Mouse (Mus musculus) kidney, adult 18-20 months (tissue): ENCODE results near the gene Nrn1.

Source experiments
- DNase-seq: peaks from one replicate; pipeline ENCODE4 v3.0.0; 2021

Gene Nrn1

DNA sequence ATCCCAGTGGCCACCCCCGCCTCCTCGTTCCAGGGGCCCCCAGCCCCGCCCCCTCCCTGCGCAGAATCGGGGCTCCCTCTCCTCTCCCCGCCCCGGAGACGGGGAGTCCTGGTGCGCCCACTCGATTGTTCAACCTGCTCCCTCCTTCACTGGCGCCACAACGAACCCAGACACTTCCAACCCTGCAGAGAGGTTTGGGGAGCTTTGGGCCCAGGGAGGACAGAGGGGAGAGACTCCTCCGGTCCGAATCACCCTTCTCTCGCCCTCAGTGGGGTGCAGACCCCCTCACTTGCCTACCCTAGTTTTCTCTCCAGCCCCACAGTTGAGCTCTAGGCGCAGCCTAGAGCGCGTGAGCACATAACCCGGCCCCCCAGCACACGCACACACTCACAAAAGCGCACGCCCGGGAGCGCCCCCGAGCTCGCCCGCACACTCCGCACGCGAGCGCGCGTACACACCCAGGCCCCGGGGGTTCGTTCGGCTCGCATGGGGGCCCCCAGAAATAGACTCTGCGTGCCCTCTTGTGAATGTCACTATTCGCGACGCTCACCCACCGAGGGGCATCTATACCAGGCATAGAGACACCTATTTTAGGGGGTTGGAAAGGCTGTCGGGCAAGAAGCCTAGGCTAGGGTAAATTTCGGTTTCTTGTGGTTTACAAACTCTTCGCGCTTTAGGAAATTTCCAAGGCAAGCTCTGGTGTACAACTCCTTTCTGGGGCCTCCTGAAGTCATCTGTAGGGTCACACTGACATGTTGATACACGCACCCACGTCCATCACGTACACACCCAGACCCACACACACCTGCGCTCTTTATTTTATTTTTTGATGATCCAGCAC, at the start of gene Nrn1:
TSS of gene Nrn1 (minus strand) at position 401 of the 841 bp plus-strand sequence.
- DNase-seq, result no peak

DNA sequence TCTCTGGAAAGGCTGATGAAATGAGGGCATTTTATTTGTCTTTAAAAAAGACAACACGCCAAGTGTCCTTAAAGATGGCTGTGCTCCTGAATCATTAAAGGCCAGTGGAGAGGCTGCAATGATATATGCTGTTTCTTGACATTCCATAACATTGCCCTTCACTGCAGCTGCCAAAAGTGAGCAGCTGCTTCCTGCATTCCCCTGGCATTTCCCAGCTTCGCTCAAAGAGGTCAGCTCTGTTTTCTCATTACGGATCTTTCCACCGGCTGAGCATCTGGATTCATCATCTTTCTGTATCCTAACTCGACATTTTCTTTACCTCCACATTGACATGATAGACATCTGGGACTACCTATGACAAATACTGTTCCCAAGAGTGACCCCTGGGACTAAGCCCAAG, 44.7 kb upstream of the Nrn1 start:
- no peak for DNase-seq

DNA sequence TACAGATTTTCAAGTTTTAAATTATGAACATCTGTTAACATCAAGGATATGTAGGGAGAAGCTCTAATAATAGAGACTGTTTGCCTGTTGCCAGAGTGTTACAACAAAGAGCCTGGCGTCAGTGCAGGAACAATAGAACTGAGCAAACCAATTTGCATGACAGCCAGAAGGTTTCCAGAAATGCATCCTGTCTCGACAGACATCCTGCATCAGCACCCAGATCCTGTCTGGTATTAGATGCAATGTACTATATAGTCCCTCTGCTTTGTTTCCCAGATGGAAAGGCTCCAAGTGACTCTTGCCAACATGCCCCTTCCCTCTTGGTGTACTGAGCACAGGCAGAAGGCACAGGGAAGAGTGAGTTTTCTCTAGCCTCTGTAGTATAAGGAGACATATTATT, 31.9 kb upstream of the Nrn1 start:
- DNase-seq, result no peak

DNA sequence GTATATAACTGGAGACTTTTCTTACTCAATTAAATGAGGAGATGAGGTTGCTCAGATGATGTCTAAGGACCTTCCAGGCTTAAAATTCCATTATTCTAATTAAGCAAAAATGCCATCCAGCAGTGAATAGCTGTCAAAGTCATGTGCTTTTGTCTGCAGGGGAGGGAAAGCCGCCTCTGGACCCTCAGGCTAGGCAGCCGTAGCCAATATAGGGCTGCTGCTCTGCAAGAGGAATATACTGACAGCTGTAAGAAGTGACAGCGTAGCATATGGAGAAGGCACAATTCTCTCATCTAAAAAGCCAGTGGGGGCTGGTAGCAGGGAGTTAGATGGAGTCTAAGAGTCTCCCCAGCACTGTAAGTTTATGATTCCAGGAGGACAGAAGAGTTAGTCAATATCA, 16.9 kb upstream of the Nrn1 start:
- no peak for DNase-seq

DNA sequence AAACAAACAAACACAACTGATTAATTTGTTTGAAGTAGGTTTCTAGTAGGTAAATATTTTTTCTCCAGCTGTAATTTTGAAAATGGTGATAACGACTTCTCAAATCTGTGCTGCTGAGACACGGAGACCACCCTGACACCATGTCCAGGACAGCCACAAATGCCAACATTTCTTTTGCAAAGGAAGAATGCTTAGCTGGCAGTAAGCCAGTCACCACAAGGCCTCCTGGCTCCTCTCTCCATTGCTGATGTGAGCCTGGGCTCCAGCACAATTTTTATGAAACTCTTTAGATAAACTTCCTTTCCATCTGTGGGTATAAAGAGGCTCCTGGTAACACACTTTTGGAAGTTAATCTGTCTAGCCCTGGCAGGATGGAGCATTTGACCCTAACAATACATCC, 15.1 kb upstream of the Nrn1 start:
- DNase-seq, result no peak

DNA sequence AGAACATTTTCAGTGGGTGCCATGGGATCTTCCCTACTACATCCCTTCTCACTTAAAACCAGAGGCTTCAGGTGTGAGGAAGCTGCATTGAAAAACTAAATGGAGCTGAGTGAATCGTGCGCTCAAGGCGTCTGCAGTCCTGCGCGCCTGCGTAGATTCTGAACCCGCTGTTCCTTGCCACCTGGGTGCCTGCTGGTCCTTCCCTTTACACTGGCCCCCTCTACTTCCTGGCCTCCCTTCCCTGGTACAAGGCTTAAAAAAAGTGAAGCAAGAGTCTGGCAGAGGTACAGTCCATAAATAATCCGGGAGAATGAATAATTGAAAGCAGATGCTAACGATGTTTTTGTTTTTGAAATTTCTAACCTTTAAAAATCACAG, 1.7 kb upstream of the Nrn1 start:
- DNase-seq, result no peak

DNA sequence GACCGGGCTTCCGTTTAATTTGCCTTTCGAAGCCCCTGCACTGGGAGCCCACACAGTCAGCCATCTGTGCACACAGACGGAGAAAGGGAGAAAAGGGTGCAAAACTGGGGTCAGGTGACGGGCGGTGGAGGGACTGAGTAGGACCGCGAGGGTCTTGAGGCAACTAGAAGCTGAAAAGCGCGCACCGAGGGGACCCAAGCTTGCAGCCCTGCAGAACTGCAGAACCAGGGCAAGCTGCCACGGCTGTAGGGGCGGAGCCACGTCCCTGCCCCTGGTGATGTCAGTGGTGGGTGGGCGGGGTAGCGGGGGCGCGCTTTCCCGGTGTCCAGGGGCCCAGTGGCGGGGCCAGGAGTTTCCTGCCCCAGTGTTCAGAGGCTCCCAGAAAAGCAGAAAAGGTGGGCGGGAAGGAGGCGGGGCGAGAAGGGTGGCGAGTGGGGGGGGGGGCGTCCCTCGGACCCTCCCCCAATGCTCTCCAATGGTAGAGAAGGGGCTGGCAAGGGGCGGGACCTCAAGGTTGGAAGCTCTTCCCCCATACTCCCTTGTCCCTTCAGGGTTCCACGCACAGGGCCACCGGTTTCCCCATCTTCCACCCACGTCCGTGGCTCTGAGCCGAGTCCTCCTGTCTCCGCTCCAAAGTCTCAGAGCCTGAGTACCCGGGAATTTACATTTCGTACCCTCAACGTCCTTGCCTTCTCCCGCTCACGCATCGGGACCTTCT, 1.1 kb upstream of the Nrn1 start:
- DNase-seq, result no peak

DNA sequence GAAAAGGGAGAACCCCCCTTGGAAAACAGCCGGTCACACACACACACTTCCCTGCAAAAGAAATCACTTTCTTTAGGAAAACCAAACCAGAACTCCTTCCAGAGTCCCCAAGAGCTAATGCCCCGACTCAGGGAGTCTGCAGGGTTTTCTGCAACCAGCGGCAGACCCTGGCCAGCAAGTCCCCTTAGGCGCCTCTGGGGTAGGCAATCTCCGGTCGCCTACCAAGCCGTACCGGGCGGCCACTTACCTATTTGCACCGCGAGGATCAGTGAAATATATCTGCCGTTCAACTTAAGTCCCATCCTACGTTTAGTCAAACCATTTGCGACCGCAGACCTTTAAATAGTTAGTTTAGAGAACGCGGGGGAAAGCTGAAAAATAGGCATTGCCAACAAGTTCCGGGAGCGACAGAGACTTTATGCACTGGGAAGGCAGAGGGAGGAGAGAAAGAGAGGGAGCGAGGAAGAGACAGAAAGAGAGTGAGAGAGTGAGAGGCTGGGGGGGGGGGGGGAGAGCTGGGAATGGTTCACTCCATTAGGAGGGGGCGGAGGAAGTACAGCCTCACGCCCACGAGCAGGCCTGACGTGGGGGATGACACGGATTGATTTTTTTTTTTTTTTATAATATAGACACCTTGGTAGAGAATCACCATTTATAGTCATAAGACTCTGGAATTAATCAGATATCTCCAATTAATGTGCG, 791 bp downstream of the Nrn1 start:
- DNase-seq, result no peak

DNA sequence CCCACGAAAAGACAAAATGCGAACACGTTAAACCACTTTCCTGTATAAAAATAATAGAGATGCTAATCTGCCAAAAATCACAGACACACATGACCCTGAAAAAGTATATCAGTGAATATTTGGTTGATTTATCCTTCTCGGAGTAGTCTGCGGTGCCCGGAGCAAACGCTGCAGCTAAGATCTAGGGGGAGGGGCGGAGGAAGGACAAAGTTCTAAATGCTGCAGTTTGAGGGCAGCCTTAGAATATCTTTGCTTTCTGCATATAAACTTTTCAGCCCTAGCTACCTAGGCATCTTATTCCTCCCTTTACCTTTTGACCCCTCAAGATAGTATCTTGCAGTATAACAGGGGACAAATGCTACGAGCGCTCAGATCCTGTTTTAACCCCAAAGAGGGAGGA, 1.4 kb downstream of the Nrn1 start:
- no peak for DNase-seq

DNA sequence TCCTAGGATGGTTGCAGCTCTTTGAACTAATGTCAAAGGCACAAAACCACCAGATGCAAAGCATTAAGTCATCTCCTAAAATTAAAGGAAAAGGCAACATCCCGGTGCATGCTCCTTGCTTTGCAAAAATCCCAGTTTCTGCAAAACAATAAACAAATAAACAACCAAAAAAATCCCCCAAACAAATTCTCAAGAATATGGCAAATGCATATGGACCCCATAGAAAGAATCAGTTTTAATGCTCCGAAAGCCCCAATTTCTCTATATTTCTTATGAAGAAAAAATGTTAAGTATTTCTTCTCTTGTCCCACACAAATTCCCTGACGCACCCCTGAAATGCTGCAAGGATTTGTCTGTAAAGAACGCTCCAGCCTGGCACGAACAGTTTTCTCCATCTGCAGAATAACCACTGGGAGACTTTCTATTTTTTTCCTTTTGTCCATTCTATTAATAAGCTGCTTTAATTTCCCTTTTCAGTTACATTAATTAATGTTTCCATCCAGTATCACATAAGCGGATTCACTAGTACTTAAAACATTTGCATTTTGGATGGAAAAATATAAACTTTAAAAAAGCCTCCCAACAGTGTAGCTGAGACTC, 1.9 kb downstream of the Nrn1 start:
- no peak for DNase-seq

DNA sequence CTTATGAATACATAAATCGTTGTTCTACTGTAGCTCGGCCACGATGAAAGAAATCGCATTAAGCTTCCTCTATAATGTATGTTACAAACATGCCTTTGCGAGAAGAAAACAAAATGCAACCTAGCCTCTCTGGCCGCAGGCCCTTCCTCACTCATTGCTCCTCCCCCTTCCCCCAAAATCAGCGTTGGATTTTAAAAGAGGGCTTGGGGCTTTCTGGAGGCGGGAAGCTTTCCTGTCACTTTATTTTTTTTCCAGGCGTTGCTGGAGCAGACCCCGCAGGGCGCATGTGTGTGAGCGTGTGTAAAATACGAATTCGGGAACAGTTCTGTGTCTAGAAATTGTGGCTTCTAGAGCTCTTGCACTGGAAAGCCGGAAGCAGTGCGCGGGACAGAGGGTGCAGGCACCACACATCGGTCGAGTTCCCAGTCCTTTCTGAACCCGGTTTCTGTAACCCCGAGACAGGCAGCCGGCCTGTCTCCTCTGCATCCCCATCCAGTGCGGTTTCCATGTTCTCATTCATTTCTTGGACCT, 2.9 kb downstream of the Nrn1 start:
- peak; percentile 26 for DNase-seq

DNA sequence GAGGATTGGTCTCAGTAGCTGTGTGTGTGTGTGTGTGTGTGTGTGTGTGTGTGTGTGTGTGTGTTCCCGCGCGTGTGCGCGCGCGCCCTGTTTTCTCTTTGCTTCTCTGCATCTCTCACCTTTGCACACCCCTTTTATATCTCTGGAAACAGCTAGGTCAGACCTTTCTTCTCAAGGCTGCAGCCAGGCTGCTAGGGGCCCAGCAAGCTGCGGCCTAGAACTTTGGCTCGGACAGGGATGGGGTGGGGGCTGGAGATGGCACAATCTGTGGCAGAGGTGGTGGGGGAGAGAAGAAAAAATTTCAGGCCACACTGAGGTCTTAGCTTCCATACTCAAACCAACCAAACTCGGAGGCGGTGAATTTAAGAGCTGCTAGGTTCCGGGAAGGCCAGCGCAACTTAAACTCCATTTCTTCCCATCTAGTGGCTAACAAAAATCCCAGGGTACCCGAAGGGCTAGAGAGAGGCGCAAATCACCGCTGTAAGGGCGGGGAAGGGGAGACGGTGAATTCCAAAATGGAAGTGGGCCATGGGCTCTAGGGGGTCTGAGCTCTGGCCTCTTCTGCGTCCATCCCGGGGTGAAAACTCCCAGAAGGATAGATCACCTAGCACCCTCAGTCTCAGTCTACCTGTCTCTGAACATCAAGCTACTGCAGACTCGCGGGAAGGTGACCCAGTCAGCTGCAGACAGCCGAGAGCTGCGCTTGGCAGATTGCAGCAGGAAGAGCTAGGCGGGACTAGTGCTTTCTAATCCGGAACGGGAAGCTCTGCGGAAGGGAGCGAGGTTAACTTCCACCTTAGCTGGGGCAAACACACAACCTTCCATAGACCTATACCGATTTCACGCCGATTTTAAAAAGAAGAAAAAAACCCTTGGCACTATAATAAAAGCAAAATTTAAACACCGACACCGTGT, 3.7 kb downstream of the Nrn1 start:
- DNase-seq, result peak; percentile 43

DNA sequence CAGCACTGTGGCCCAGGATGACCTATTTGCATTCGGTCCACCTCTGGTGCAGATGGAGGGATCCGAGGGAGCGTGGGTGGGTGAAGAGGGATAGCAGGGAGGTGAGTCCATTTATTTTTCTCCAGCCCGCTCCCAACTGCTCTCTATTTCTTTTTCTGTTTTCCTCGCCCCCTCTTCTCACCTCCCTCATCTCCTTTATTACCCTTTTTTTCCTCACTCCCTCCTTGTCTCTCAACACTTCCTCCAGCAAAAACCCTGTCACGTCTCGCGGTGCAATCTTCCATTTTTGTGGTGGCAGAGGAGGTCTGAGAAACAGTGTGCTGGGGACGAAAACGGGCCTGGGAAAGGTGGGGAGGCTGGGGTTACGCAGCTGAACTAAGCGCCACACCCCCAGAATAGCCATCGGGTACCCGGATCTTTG, 4.6 kb downstream of the Nrn1 start:
- no peak for DNase-seq

DNA sequence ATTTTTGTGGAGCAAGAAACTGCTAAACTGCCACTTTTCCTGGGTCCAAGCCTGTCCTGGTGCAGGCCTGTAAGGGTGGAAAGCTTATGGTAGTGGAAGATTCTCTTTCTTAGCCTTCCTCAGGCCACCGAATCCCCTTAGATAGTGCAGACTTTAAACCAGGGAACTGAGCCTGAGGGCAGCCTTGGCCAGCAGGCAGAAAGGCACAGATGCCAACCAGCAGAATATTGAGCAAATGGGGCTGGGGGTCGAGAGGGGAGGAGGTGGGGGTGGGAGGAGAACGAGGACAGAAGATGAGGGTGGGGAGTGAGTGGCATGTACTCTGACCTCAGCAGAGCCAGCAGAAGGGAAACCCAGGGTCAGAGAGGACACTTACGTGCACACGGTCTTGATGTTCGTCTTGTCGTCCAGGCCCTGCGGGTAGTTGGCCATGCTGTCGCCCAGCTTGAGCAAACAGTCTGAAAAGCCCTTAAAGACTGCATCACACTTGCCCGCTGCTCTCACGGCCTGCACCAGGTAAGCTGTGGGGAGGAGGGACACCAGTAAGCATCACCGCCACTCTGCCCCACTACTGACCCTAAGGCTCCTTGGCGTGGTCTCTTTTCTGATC, 5.1 kb downstream of the Nrn1 start:
- DNase-seq, result no peak

DNA sequence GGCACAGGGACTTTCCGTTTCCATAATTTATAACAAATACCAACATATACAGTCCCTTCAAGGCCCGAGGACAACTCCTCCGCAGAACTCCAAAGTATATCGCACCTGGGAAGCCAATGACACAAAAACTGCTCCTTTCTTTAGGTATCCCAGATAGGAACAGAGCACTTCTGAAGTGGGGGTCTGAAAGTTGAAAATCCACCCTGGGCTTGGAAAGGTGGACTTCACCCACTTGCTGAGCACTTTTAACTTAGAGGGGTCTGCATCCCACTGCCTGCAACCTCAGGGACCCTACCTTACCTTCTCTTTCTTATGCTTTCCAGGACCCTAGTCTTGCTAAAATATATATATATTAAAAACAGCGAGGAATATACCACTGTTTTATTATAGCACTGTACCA, 6.4 kb downstream of the Nrn1 start:
- DNase-seq, result no peak

DNA sequence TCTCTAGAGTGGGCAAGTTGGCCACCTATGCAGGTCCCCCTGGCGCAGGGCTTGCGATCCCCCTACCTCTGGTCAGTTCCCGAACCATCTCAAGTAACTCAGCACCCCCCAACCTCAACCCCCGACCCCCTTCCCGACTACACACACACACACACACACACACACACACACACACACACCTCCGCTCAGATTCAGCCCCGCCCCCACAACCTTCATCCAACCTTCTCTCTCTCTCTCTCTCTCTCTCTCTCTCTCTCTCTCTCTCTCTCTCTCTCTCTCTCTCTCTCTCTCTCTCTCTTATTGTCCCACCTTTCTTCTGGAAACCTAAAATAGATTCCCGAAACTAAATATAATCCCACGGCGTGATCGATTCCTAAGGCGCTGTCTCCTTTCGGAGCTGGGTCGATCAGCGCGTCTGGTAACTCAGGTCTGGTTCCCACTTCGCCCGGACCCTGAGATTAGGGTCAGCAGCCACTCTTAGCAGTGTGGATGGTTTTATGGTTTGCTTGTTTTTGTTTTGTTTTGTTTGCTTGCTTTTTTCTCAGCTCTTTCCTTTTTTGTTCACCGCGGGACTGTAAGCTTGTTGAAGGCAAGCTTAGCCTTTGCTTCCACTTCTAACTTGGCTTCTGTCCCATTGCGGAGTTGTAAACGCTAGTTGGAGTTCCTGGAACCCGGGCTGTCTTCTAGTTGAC, 7.0 kb downstream of the Nrn1 start:
- no peak for DNase-seq

DNA sequence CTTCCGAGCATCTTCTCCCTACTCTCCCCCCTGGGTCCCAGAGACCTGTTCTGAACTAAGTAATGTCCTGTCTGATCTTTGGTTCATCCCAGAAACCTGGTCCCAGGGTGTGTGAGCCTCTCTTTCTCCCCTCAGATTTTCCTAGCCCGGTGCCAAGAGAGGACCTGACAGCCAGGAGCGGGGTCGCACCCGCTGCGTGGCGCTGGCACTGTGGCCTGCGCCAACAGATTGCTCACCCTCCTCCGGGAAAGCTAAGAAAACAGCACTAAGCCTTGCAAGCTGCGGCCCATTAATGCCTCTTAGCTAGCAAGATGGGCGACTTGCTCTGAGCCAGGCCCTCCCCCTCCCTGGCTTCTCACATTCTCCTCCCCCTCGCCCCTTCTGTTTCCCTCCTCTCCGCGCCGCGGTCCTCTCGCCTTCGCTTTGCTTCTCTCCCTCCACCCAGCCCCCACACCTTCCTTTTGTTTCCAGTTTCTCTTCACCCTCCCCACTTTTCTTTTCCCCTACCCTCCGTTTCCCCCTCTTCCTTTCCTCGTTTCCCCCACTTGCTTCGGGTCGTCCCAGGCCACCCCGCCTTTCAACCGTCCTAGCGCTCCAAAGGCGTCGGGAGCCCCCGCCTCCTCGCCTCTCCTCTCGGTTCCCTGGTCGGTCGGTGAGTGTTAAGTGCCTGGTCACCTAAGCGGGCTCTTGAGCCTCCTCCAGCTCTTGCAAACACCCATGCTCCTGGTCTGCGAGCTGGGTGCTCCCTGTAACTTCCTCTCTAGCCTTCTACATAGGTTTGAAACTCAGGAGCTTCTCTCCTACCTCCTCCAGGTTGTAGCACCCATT, 7.8 kb downstream of the Nrn1 start:
- peak; percentile 27 for DNase-seq

DNA sequence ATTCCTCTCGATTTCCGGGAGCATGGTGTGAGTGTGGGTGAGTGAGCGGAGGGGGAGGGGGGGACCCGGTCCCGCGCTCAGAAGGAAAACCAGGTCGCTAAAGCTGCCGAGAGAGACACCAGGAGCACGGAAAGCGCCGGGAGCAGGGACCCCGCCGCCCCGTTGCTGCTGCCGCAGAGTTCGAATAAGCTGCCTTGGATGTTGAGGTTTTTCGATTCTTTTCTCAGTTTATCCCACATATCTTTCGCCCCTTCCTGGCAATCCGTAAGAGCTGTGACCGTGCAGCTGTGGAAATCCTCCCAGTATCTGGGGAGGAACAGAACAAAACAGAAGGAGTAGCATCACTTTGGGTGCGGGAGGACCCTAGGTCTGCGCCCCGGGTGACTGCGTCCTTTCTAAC, 8.4 kb downstream of the Nrn1 start:
- no peak for DNase-seq

DNA sequence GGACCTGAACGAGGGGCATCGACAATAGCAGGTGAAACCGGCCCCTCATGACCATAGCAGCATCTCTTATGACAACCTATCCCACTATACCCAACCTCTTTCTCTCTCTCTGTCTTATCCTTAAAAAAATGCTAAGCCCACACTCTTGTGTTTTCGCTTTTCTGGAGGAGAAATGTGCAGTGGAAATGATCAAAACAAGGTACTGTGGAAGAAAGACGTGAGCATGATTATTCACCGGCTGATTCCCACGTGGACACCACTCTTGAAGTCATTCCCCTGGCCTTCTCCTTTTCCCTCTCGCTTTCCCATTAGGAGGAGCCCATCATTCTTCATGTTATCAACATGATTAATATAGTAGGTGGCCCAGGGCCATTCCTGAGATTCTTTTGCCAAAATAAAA, 9.1 kb downstream of the Nrn1 start:
- no peak for DNase-seq
